Mouse (Mus musculus) bone marrow, adult 2 months (tissue): ENCODE measurements at regions not wholly inside any gene's neighbourhood (a gene's known extent, or its start where the extent isn't known, plus 50 kb on each side); places are given as distances from the start of the nearest gene placed in this dataset.

Source experiments
- CTCF ChIP-seq: fragments of 200-500 bp; IDR thresholded peaks from 2 replicates; pipeline ENCODE4 v1.5.1; 2011; ENCODE audit warnings: low read length, control low read depth; ENCODE audit not compliant: control insufficient read depth, insufficient read depth
- POLR2A ChIP-seq: fragments of 200-500 bp; IDR thresholded peaks from 2 replicates; pipeline ENCODE4 v1.6.1; 2011; ENCODE audit warnings: low read depth, mild to moderate bottlenecking, control low read depth, low read length, borderline replicate concordance; ENCODE audit not compliant: control insufficient read depth

GRCm38 (mm10) chr5:33520856-33521255 is 87.1 kb upstream of the Nkx1-1 start:
- TF ChIP-seq POLR2A, result no peak
- no peak for TF ChIP-seq CTCF
